Mouse (Mus musculus): ENCODE measurements around the gene Atp5k. TPM values are rescaled to one million over a fixed set of nuclear protein-coding genes. Genes with fewer than 3 reads are reported as not detected.
A peak's percentile ranks its signal among the peaks of the same experiment; 100 is the strongest.

Atp5k gene
- total RNA-seq, 2 experiments from 2014 or later = 457 to 578 TPM

DNA sequence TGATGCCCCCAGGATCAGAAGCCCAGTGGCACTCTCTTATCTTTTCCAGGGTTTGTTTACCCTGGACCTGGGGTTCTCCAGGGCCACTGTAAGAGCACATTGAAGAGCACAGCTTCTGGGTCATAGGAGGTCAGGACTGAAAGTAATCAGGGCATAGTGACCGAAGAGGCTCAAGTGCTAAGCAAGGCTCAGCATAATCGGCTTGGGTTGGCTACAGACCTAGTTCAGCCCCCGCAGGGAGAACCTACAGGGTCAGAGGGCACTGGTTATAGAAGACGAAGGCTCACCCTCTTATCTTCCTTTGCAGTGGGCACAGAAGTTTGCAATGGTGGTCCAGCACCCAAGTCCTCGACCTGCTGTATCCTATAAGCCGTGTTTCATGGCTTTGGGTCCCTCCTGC, 3.1 kb downstream of the Atp5k start:
- DNase-seq (ENCODE audit: low spot score in 2 of 2) = no peak

DNA sequence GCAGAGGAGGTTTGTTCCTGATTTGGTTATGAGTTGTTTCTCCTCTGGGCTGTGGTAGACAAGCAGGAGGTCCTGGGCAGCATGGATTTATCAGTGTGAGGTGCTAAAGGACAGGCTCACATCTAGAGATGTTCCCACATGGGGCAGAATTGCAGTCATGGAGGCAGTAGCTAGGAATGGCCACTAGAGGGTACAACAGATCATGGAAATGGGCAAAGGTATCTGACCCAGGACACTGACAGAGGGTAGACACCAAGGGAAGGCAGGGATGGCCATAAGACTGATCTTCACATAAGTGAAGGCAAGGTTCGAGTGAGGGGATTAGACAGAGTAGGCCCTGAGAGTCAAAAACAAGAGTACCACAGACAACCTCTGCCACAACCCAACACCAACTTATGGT, 7.1 kb downstream of the Atp5k start:
- DNase-seq (ENCODE audit: low spot score in 2 of 2) = peak; percentile 34 to 41

DNA sequence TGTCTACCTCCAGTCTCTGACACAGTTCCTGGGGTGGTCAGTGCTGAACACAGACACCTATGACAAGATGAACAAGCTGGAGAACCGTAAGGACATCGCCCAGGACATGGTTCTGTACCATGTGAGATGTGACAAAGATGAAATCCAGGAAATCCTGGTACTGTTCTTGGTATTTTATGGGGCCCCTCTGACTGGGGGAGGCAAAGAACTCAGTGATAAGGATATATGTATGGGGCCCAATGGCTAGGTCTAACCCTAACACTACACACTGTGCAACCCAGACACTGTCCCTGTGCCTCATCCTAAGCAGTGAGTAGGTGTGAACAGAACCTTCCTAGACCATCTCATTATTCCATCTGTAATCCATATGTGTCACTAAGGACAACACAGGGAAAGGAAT, 10.8 kb downstream of the Atp5k start:
- no peak for DNase-seq (ENCODE audit: low spot score in 2 of 2)

DNA sequence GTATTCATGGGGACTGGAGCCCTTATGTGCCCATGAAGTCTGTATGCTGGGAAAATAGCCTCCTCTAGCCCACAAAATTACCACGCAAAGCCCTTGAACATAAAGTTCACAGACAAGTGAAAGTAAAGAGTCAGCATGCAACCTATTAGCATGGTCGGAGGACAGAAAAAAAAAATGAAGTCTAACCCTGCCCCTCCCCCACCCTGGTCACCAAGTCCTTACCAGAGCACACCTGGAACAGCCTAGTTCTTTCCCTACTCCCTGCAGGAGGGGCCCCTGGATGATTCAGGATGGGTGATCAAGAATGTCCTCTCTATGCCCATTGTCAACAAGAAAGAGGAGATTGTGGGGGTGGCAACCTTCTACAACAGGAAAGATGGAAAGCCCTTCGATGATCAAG, 11.5 kb downstream of the Atp5k start:
- DNase-seq (ENCODE audit: low spot score in 2 of 2) = no peak

DNA sequence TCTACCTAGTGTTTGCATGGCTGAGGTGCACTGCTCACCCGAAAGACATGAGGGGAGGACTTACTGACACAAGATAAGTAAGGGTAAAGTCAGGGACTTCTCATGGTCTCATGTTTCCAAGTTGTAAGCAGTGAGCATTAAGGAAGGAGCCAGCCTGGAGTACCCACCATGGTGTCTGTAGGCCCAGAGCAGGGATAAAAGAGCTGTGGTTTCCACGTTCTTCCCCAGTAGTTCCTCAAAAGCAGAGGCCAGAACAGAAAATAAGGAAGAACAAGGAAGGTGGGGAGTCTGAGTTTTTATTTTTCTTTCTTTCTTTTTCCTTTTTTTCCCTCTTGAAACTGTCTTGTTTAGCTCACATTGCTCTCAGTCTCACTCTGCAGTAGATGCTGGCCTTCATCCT, 19.5 kb downstream of the Atp5k start:
- DNase-seq (ENCODE audit: low spot score in 2 of 2) = no peak

DNA sequence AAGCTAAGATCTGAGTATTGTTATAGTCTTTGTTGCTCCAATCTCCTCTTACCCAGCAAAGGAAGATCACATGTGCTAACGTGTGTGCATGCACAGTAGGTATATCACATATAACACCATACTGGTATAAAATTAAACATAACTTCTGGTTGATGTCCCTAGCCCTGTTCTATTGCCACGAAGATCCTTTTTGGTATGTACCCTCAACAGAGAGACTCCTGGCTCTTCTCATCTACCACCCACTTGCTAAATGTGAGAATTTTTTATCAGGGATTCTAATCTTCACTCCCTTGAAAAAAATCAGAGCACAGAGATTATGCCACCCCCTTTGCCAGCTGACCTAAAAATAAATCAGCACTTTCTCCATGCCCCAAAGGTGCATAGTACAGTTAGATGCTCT, 27.3 kb downstream of the Atp5k start:
- no peak for DNase-seq (ENCODE audit: low spot score in 2 of 2)

DNA sequence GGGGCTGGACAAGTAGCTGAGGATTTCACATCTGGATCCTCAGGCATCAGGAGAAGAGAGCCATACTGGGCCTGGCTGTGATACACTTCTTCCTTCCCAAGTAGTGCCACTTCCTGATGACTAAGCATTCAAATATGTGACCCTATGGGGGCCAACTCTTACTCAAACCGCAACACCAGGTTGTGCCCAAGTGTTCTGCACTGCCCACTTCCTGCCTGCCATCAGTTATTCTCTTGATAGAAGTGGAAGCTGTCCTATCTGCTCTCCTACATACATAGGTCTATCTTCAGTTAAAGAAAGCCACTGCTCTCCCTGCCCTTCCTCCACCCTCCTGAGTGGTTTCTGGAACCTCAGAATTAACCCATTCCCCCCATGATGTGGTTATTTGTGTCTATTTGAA, 28.8 kb downstream of the Atp5k start:
- DNase-seq (ENCODE audit: low spot score in 2 of 2) = no peak

DNA sequence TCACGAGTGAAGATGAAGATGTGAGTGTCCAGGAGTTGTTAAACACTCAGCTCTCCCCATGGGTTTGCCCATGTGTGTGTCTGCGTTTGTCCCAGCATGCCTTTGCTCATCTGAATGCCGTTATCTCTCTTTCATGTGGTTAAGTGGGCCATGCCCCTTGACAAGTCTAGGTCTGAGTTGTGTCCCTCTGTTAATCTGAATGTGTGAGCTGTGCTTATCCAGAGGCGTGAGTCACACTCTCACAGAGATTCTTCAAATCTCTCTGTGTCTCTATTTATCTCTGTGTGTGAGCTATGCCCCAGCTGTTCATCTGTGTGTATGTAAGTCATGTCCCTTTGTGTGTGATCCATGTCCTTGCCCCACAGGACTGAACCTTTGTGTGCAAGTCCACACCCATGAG, 30.8 kb downstream of the Atp5k start:
- no peak for DNase-seq (ENCODE audit: low spot score in 2 of 2)

DNA sequence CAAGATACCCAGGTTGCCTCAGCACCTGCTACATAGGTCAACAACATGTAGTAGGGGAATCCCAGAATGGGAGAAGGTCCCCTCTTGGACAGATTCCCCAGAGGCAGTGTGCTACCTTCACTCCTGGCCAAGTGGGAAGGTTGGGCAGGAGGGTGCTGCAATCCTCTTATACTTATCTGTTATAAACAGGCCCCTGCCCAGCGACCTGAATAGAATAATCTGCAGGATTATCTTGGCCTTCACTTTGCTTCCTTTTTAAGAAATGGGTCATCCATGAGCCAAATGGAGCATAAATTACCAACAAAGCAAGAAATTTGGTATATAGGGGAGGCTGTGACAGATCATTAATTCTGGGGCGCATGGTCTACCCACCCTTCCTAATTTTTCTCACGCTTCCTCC, 44.5 kb downstream of the Atp5k start:
- no peak for DNase-seq (ENCODE audit: low spot score in 2 of 2)

DNA sequence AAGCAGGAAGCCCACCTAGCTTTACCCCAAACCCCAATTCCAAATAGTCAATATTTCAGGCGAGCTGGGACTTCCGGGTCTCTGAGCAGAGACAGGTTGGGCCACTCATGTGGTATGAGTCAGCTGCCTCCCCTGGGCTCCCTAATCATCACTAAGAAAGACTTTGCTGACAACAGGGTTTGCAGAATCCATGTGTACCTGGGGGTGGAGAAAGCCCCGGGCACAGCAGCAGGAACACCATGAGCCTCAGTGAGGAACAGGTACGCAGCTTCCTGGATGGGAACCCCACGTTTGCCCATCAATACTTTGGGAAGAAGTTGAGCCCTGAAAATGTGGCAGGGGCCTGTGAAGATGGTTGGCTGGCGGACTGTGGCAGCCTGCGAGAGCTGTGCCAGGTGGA, 46.0 kb downstream of the Atp5k start, which contains the start of gene Pde6b:
Gene Pde6b, plus strand, starts transcription at position 191 of the 400 bp plus-strand sequence.
- DNase-seq (ENCODE audit: low spot score in 2 of 2) = no peak

DNA sequence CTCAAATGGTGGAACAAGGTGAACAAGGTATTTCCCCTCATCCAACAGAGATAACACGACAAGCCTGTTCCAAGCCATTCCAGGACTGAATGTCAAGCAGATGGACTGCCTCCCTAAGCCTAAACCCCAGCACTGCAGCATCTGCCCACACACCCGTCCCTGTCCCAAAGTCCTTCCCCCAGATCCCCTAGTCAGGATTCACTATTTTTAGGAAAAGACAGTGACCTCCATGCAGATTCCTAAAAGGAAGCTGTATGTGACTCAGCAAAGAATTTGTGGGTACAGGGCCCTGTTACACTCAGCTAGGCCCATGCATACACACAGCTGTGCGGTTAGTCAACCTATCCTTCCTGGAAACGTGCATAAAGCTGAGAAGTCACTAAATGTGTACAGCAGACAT, 47.8 kb downstream of the Atp5k start:
- DNase-seq (ENCODE audit: low spot score in 2 of 2) = no peak

DNA sequence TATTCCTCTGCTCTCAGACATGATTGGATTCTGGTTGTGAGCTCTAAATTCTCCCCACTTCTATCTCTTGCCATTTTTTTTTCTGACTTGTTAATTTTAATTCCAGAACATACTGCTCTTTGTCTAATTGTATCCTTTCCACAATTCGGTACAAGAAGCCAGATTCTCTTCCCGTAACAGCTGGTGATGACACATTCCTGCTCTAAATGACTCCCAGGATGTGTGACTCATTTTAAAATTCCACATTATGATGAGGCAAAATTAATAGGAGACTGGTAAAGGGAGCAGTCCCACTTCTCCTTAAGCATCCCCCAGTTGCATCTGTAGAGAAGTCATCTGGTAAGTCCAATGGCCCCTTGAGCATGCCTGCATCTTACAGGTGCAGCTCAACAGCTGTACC, 48.6 kb downstream of the Atp5k start:
- no peak for DNase-seq (ENCODE audit: low spot score in 2 of 2)

Other genes starting within 250 kb of the Atp5k start
- gene Dr1, start 165.6 kb downstream of the Atp5k start, total RNA-seq (2021) = 10 to 100 TPM; 30.1 to 33.7 TPM
- 10 to 100 TPM; 11.4 to 14.6 TPM for gene Pigg, start 121.8 kb downstream of the Atp5k start, total RNA-seq (2021)
- 1 to 10 TPM; 2.5 to 2.6 TPM for gene Gm42517, start 66.5 kb downstream of the Atp5k start, total RNA-seq (2021)
- not detected for gene Pde6b, start 46.1 kb downstream of the Atp5k start, total RNA-seq (2021)
- 1 to 10 TPM; 1.5 to 2.4 TPM for gene Mfsd7a, start 14.4 kb upstream of the Atp5k start, total RNA-seq (2021)
- gene Pcgf3, start 26.8 kb upstream of the Atp5k start, total RNA-seq (2021) = 10 to 100 TPM; 25.6 to 41.8 TPM
- 1 to 10 TPM; 1.8 to 3.4 TPM for gene Cplx1, start 115.6 kb upstream of the Atp5k start, total RNA-seq (2021)
- gene Gak, start 195.3 kb upstream of the Atp5k start, total RNA-seq (2021) = 10 to 100 TPM; 78.1 to 94.1 TPM
- gene Tmem175, start 195.3 kb upstream of the Atp5k start, total RNA-seq (2021) = 10 to 100 TPM; 17.2 to 25.4 TPM
- 10 to 100 TPM; 14.3 to 14.8 TPM for gene Idua, start 225.9 kb upstream of the Atp5k start, total RNA-seq (2021)
- gene Dgkq, start 235.2 kb upstream of the Atp5k start, total RNA-seq (2021) = 10 to 100 TPM; 19.9 to 21.3 TPM
- under 1 TPM; 0.06 to 0.23 TPM for gene Slc26a1, start 241.1 kb upstream of the Atp5k start, total RNA-seq (2021)

All from adrenal gland, adult 18-20 months (tissue).